Mouse (Mus musculus) midbrain, postnatal 0 days (tissue): ENCODE data around the gene Gm28043. TPM values are rescaled to one million over a fixed set of nuclear protein-coding genes. Genes with fewer than 3 reads are reported as not detected.

Experiments
- ATAC-seq: fragments of 200-750 bp; cut with Nextera tagmentation; 2 replicates; pipeline ENCODE4 v1.8.0; 2017; ENCODE audit warnings: moderate number of reproducible peaks, mild to moderate bottlenecking, moderate TSS enrichment, moderate library complexity; ENCODE audit not compliant: low FRiP score
- DNase-seq: peaks from one replicate; pipeline ENCODE4 v3.0.0-alpha.2; 2015; ENCODE audit warnings: low spot score
- H3K27ac ChIP-seq: fragments of 300-500 bp; sonication (generic); 2 replicates; pipeline ENCODE4 v1.5.1; 2014; ENCODE audit warnings: low read depth, mild to moderate bottlenecking, low read length, mixed read lengths
- H3K27me3 ChIP-seq: fragments of 300-500 bp; sonication (generic); 2 replicates; pipeline ENCODE4 v1.6.1; 2014; ENCODE audit warnings: low read length, control low read depth, mixed read lengths; ENCODE audit not compliant: insufficient read depth
- H3K36me3 ChIP-seq: fragments of 300-500 bp; sonication (generic); 2 replicates; pipeline ENCODE4 v1.6.1; 2014; ENCODE audit warnings: low read length, control low read depth, mixed read lengths; ENCODE audit not compliant: insufficient read depth
- H3K4me1 ChIP-seq: fragments of 300-500 bp; sonication (generic); 2 replicates; pipeline ENCODE4 v1.6.1; 2014; ENCODE audit warnings: mild to moderate bottlenecking, control low read depth, antibody characterized with exemption, low read length, mixed read lengths; ENCODE audit not compliant: insufficient read depth
- H3K4me2 ChIP-seq: fragments of 300-500 bp; sonication (generic); 2 replicates; pipeline ENCODE4 v1.6.1; 2014; ENCODE audit warnings: low read depth, mild to moderate bottlenecking, low read length, mixed read lengths; ENCODE audit not compliant: poor library complexity, severe bottlenecking
- H3K4me3 ChIP-seq: fragments of 300-500 bp; sonication (generic); 2 replicates; pipeline ENCODE4 v1.5.1; 2014; ENCODE audit warnings: low read depth, mild to moderate bottlenecking, low read length, moderate library complexity
- H3K9ac ChIP-seq: fragments of 300-500 bp; sonication (generic); replicated peaks from 2 replicates; pipeline ENCODE4 v1.6.1; 2014; ENCODE audit warnings: mild to moderate bottlenecking, low read length, moderate library complexity, mixed read lengths; ENCODE audit not compliant: poor library complexity, severe bottlenecking
- H3K9me3 ChIP-seq: fragments of 300-500 bp; sonication (generic); 2 replicates; pipeline ENCODE4 v1.6.1; 2016; ENCODE audit warnings: low read length, control low read depth
- CTCF ChIP-seq: IDR thresholded peaks from 2 replicates; pipeline ENCODE4 v1.5.1; 2016; ENCODE audit warnings: antibody characterized with exemption, mild to moderate bottlenecking
- WGBS: fragments of 180-500 bp; shearing (Covaris S2); extraction: QIAGEN DNeasy Blood & Tissue Kit; methylation state at CpG from one replicate; pipeline ENCODE4 v1.1.7; 2014; 5-methylcytosine and 5-hydroxymethylcytosine counted together
- polyA plus RNA-seq: library from polyadenylated mRNA; unstranded; fragments of >200 nt; fragmentation: Nextera tagmentation; extraction: Ambion mirVana; gene quantifications from 2 replicates; pipeline ENCODE4 v1.2.1, GENCODE M21; 2015
- total RNA-seq: library from RNA; depleted of rRNA; stranded (reverse); fragments of >200 nt; gene quantifications from 2 replicates; pipeline ENCODE4 v1.2.3, GENCODE M21; 2014

Gm28043 gene
- total and polyA plus RNA-seq, 2 experiments from 2014 or later, result 1.7 to 3.8 TPM

DNA sequence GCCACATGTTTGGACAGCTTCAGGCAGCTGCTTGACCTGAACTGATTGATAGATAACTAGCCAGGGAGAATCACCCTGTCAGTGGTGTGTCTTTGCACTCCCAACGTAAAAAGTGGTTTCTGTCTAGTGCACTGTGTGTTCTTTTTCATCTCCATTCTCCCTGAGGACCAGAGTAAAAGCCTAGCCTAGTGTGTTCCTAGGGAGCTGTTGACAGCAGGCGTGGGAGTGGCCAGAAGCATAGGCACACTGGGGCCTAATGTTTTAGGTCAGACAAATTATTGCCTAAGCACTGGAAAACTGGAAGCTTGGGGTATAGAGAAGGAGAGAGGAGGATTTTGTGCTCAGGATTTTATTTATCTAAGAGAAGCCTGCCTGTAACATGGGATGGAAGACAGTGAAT, 68.5 kb downstream of the Gm28043 start:
- Histone ChIP-seq H3K9me3 (no peaks in the 10 kb centered on the region), H3K36me3 (peaks cover 75% of the 10 kb centered on the region), H3K27ac (no peak overlapping the region), H3K4me1 (no peaks in the 10 kb centered on the region), H3K4me2 (no peak overlapping the region), H3K9ac (no peak overlapping the region), H3K4me3 (no peak overlapping the region), H3K27me3 (no peaks in the 10 kb centered on the region)
- WGBS, result 86% methylated on average over 2 of the region's 2 CpGs
- ATAC-seq (no peak), DNase-seq (no peak)
- no peak for TF ChIP-seq CTCF

DNA sequence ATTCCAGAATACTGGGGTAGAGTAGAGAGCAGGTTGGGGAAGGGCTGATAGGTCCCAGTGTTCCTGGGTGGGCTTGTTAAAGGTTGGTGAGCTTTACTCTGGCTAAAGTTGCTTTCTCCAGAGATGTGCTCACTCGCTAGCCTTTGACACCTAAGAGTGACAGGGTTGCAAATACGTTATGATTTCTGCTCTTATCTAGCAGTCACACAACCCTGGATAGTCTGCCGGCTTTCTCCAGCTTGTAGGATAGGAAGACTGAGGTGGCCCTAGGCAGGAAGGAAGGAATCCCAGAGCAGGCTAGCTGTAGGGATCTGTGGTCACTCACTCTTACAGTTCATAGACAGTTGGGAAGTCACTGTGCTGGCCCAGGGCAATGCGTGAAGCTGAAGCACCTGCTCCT, 69.6 kb downstream of the Gm28043 start:
- Histone ChIP-seq H3K27me3 (no peaks in the 10 kb centered on the region), H3K4me3 (no peak overlapping the region), H3K36me3 (peaks cover 67% of the 10 kb centered on the region), H3K27ac (no peak overlapping the region), H3K9ac (no peak overlapping the region), H3K9me3 (no peaks in the 10 kb centered on the region), H3K4me2 (no peak overlapping the region), H3K4me1 (no peaks in the 10 kb centered on the region)
- ATAC-seq, result no peak
- 94% methylated on average over 4 of the region's 4 CpGs for whole genome bisulfite sequencing
- no peak for DNase-seq
- TF ChIP-seq CTCF, result no peak

DNA sequence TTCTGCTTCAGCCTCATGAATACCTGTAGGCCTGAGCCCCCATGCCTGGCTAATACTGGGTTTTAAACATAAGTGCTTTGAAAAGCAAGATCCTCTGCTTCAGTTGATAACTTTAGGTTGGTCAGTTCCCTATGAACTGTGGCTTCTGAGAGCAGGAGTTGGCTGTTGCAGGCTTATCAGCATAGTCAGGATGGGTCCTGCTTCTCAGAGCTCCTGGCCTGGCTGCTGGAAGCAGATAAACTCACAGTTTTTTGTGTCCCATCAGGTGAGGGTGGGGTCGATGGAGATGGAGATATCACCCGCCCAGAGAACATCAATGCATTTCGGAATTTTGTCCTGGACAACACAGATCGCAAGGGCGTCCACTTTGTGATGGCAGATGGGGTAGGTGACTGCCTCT, 72.1 kb downstream of the Gm28043 start:
- WGBS, result 94% methylated on average over 5 of the region's 5 CpGs
- Histone ChIP-seq H3K4me2 (no peak overlapping the region), H3K27ac (no peak overlapping the region), H3K36me3 (peaks cover 72% of the 10 kb centered on the region), H3K27me3 (no peaks in the 10 kb centered on the region), H3K4me1 (no peaks in the 10 kb centered on the region), H3K9me3 (no peaks in the 10 kb centered on the region), H3K4me3 (no peak overlapping the region), H3K9ac (no peak overlapping the region)
- DNase-seq (no peak), ATAC-seq (no peak)
- TF ChIP-seq CTCF, result no peak

DNA sequence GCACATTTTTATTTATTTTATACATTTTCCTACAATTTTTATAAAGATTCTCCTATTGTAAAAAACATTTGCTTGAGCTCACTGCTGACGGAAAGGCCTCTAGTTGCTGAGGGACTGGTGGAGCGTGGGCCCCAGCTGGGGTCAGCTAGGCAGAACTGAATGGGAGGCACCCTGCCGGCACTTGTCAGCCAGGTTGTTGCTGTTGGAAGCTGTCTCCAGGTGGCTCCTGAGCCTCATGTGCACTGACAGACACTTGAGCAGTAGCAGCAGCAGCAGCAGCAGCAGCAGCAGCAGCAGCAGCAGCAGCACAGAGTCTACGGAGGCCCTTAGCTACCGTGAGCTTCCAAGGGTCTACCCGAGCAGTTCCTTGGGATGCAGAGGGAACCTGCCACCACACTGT, 72.7 kb downstream of the Gm28043 start:
- H3K9ac ChIP-seq, result no peak overlapping the region
- H3K4me3 ChIP-seq, result no peak overlapping the region
- no peaks in the 10 kb centered on the region for H3K9me3 ChIP-seq
- no peaks in the 10 kb centered on the region for H3K27me3 ChIP-seq
- H3K4me2 ChIP-seq, result no peak overlapping the region
- H3K27ac ChIP-seq, result no peak overlapping the region
- DNase-seq (no peak), ATAC-seq (no peak)
- TF ChIP-seq CTCF, result no peak
- 67% methylated on average over 6 of the region's 6 CpGs for WGBS
- H3K36me3 ChIP-seq, result peaks cover 66% of the 10 kb centered on the region
- no peaks in the 10 kb centered on the region for H3K4me1 ChIP-seq

DNA sequence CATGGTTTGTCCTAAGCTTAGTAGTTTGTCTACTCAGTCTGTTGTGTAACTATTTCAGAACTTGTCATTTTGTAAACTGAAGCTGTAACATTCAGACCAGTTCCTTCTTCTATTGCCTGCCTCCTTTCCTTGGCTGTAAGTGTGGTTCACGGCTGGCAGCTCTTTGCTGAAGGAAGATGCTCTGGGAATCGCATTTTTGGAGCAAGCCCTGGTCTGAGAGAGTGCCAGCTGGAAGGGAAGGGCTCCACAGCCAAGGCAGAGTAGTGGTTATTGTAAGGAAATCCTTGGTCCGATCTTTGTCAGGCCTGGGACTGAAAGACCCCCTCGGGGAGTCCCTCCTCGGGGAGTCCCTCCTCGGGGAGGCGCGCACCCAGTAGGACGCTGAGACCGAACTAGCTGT, 73.9 kb downstream of the Gm28043 start:
- H3K27ac ChIP-seq, result no peak overlapping the region
- no peak overlapping the region for H3K4me3 ChIP-seq
- ATAC-seq (no peak), DNase-seq (no peak)
- H3K36me3 ChIP-seq, result peaks cover 59% of the 10 kb centered on the region
- no peak overlapping the region for H3K9ac ChIP-seq
- H3K4me1 ChIP-seq, result no peaks in the 10 kb centered on the region
- H3K27me3 ChIP-seq, result no peaks in the 10 kb centered on the region
- no peak for TF ChIP-seq CTCF
- 92% methylated on average over 10 of the region's 10 CpGs for WGBS
- H3K4me2 ChIP-seq, result no peak overlapping the region
- H3K9me3 ChIP-seq, result no peaks in the 10 kb centered on the region

DNA sequence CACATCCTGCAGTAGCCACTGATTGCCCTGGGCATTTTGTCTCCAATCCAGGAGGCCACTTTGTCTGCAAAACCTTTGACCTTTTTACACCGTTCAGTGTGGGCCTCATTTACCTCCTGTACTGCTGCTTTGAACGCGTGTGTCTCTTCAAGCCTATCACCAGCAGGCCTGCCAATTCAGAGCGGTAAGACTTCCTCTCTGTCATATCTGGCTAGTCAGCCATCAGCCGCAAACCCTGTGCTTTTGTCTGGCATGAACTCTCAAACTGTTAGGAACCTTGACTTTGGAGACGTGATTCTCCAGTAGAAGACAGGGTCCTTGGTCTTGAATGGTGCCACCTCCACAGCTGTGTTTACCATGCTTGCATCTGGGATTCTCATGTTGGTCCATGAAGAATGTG, 75.6 kb downstream of the Gm28043 start:
- ATAC-seq (no peak), DNase-seq (no peak)
- H3K27me3 ChIP-seq, result no peaks in the 10 kb centered on the region
- no peaks in the 10 kb centered on the region for H3K4me1 ChIP-seq
- no peak overlapping the region for H3K4me3 ChIP-seq
- no peak overlapping the region for H3K27ac ChIP-seq
- no peak for TF ChIP-seq CTCF
- H3K9ac ChIP-seq, result no peak overlapping the region
- H3K4me2 ChIP-seq, result no peak overlapping the region
- H3K36me3 ChIP-seq, result peaks cover 62% of the 10 kb centered on the region
- no peaks in the 10 kb centered on the region for H3K9me3 ChIP-seq
- WGBS, result 91% methylated on average over 6 of the region's 6 CpGs
